Mouse (Mus musculus): Measurements from ENCODE around the gene Cdyl2. TPM values are rescaled to one million over a fixed set of nuclear protein-coding genes. Genes with fewer than 3 reads are reported as not detected.

Gene Cdyl2
- 14.3 TPM for total RNA-seq (2023)

DNA sequence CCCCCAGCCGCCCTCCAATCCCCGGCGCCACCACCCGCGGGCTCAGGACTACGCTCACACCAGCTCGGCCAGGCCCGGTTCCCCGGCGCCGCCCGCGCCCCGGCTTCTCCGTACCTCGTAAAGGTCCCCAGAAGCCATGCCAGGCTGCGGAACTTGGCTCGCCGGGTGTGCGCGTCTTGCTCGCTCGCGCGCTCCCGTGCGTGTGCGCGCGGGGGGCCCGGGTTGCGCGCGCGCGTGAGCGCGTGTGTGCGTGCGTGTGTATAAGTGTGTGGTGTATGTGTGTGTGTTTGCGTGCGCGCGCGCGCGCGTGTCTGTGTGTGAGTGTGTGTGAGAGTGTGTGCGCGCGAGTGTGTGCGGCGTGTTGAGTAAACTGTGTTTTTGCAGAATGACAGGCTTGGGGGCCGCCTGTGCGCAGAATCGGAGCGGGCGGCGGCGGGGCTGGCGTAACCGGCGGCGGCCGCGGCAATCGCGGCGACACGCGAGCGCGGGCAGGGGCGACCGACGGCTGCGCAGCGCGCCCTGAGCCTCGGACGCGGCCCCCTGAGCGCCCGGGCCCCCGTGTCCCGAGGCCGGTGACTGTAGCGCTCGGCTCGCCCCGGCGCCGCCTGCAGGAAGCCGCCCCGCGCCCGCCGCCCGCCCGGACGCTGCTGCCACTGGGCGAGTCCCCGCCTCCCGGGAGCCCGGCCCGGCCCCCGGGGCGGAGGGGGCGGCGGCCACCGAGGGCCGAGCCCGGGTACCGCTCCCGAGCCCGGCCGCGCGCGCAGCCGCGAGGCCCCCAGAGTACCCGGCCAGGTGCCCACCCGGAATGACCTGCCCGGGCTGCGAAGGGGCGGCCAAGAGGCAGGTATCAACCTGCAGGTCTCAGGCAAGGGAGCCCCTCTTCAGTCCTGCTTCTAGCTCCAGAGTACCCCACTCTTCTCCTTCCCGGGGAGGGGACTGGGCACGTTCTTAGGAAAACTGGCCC lies at the start of gene Cdyl2:
Gene Cdyl2 (minus strand): TSS at position 308 of the 964 bp plus-strand sequence.

Other genes starting within 250 kb of the Cdyl2 start
- not detected for gene Dynlrb2, start 228.0 kb downstream of the Cdyl2 start, total RNA-seq (2023)
- 6.7 TPM for gene Cmc2, start 188.5 kb upstream of the Cdyl2 start, total RNA-seq (2023)
- gene Cenpn, start 188.7 kb upstream of the Cdyl2 start, total RNA-seq (2023): 2.4 TPM
- gene Atmin, start 210.4 kb upstream of the Cdyl2 start, total RNA-seq (2023): 17.1 TPM
- 0.38 TPM for gene 1700030J22Rik, start 246.0 kb upstream of the Cdyl2 start, total RNA-seq (2023)

All from CD4-positive naive resting alpha-beta T cell, adult 76 days (primary cell).